ENCODE assay signal across 11 mouse cellular contexts in genomic region chr10:3427689-3428399, GRCm38 (mm10).
DNase-seq lines count a peak whose midpoint lies in the region; ATAC-seq lines count a peak whose summit lies in the region.
"Had no signal": no experiment of that assay in that cellular context is flagged by ENCODE, and none has a peak within 500 bp of the region (broad histone marks: within the 10 kb centered on the region; RNA-seq: fewer than 3 reads in every experiment).

No protein-coding gene starts in this region.

- ATAC-seq in forebrain, embryonic 14.5 days: peak; percentile 68
- no peak for ATAC-seq in forebrain, embryonic 11.5 days (replicated peaks; ENCODE audit: low FRiP score)
- peak; percentile 27; the same call in 1 of the 2 replicates for ATAC-seq in lung, embryonic 15.5 days (ENCODE audit: borderline replicate concordance, extremely low read depth, low FRiP score, low TSS enrichment)
- ATAC-seq in hindbrain, embryonic 14.5 days (ENCODE audit: low FRiP score): peak; percentile 51; the same call in 1 of the 2 replicates
- ATAC-seq in erythroblast, adult 5-6 weeks (replicated peaks; ENCODE audit: low FRiP score, poor library complexity, severe bottlenecking): no peak

- H3K9me3 ChIP-seq in forebrain, embryonic 14.5 days (replicated peaks; ENCODE audit: control insufficient read depth, low read length): no peaks in the 10 kb centered on the region
- no peaks in the 10 kb centered on the region for H3K9me3 ChIP-seq in forebrain, embryonic 11.5 days (ENCODE audit: control insufficient read depth, low read length)
- no peaks in the 10 kb centered on the region for H3K9me3 ChIP-seq in lung, embryonic 15.5 days
- no peaks in the 10 kb centered on the region for H3K9me3 ChIP-seq in hindbrain, embryonic 14.5 days (ENCODE audit: control insufficient read depth, low read length)

- peak; percentile 39 for DNase-seq in forebrain, embryonic 14.5 days (ENCODE audit: low spot score)
- DNase-seq in forebrain, embryonic 11.5 days (ENCODE audit: low spot score): no peak
- DNase-seq in lung, postnatal 25 days (ENCODE audit: low spot score): no peak
- DNase-seq in NIH3T3 (ENCODE audit: low read depth): peak; percentile 15
- DNase-seq in hindbrain, embryonic 14.5 days (ENCODE audit: low spot score): no peak
- no peak for DNase-seq in cerebellum, adult 9-10 months
- DNase-seq: gastrocnemius, postnatal 36 days; kidney, postnatal 14 days; thymus, adult 18-20 months had no signal

- 28% methylated on average over 3 of the region's 3 CpGs for WGBS in forebrain, embryonic 14.5 days
- WGBS in forebrain, embryonic 11.5 days: 77% methylated on average over 3 of the region's 3 CpGs
- 20% methylated on average over 3 of the region's 3 CpGs for WGBS in lung, embryonic 15.5 days
- 59% methylated on average over 3 of the region's 3 CpGs for WGBS in hindbrain, embryonic 14.5 days

- H3K27ac ChIP-seq in forebrain, embryonic 14.5 days (ENCODE audit: low read depth, low read length): no peak overlapping the region
- no peak overlapping the region for H3K27ac ChIP-seq in forebrain, embryonic 11.5 days (ENCODE audit: low read depth, low read length)
- no peak overlapping the region for H3K27ac ChIP-seq in lung, embryonic 15.5 days
- H3K27ac ChIP-seq in hindbrain, embryonic 14.5 days: no peak overlapping the region

- no peaks in the 10 kb centered on the region; the same call in 1 of the 2 replicates for H3K4me1 ChIP-seq in forebrain, embryonic 14.5 days (ENCODE audit: control insufficient read depth, insufficient read depth, low read length)
- H3K4me1 ChIP-seq in forebrain, embryonic 11.5 days (replicated peaks; ENCODE audit: control insufficient read depth, insufficient read depth, low read length): no peaks in the 10 kb centered on the region
- peaks cover 16% of the 10 kb centered on the region for H3K4me1 ChIP-seq in lung, embryonic 15.5 days
- H3K4me1 ChIP-seq in hindbrain, embryonic 14.5 days (replicated peaks; ENCODE audit: control insufficient read depth, insufficient read depth, low read length): peaks cover 8% of the 10 kb centered on the region; the same call in 1 of the 2 replicates

- no peak overlapping the region for H3K4me2 ChIP-seq in forebrain, embryonic 14.5 days (ENCODE audit: low read length)
- no peak overlapping the region for H3K4me2 ChIP-seq in forebrain, embryonic 11.5 days (ENCODE audit: low read depth, low read length, severe bottlenecking)
- no peak overlapping the region for H3K4me2 ChIP-seq in lung, embryonic 15.5 days
- H3K4me2 ChIP-seq in hindbrain, embryonic 14.5 days (replicated peaks): no peak overlapping the region

- H3K9ac ChIP-seq in forebrain, embryonic 14.5 days (ENCODE audit: low read length): no peak overlapping the region
- no peak overlapping the region for H3K9ac ChIP-seq in forebrain, embryonic 11.5 days (ENCODE audit: low read length)
- H3K9ac ChIP-seq in lung, embryonic 15.5 days: no peak overlapping the region
- H3K9ac ChIP-seq in hindbrain, embryonic 14.5 days: no peak overlapping the region

- no peaks in the 10 kb centered on the region for H3K27me3 ChIP-seq in forebrain, embryonic 14.5 days (replicated peaks; ENCODE audit: control insufficient read depth, insufficient read depth, low read length)
- H3K27me3 ChIP-seq in forebrain, embryonic 11.5 days (ENCODE audit: control insufficient read depth, insufficient read depth, low read length): no peaks in the 10 kb centered on the region
- no peaks in the 10 kb centered on the region for H3K27me3 ChIP-seq in lung, embryonic 15.5 days
- H3K27me3 ChIP-seq in hindbrain, embryonic 14.5 days (ENCODE audit: control insufficient read depth, insufficient read depth, low read length): no peaks in the 10 kb centered on the region

- no peak overlapping the region for H3K4me3 ChIP-seq in forebrain, embryonic 14.5 days (ENCODE audit: low read depth, low read length)
- no peak overlapping the region for H3K4me3 ChIP-seq in forebrain, embryonic 11.5 days (ENCODE audit: low read depth, low read length)
- H3K4me3 ChIP-seq in lung, embryonic 15.5 days: no peak overlapping the region
- H3K4me3 ChIP-seq in hindbrain, embryonic 14.5 days (replicated peaks; ENCODE audit: low read length): no peak overlapping the region

- no peaks in the 10 kb centered on the region for H3K36me3 ChIP-seq in forebrain, embryonic 14.5 days (ENCODE audit: control insufficient read depth, insufficient read depth, low read length)
- no peaks in the 10 kb centered on the region for H3K36me3 ChIP-seq in forebrain, embryonic 11.5 days (ENCODE audit: control insufficient read depth, insufficient read depth, low read length)
- H3K36me3 ChIP-seq in lung, embryonic 15.5 days: no peaks in the 10 kb centered on the region
- no peaks in the 10 kb centered on the region for H3K36me3 ChIP-seq in hindbrain, embryonic 14.5 days (replicated peaks; ENCODE audit: control insufficient read depth, insufficient read depth)

Comparison
In these comparisons a context has a peak if more than half of its experiments do, and no peak if none do; other contexts are left out.
1. ATAC-seq: peak in forebrain, embryonic 14.5 days (single experiment), lung, embryonic 15.5 days (single experiment) and hindbrain, embryonic 14.5 days (single experiment); none in forebrain, embryonic 11.5 days (single experiment) and erythroblast, adult 5-6 weeks (single experiment).
2. DNase-seq: peak in forebrain, embryonic 14.5 days (single experiment) and NIH3T3 (single experiment); none in forebrain, embryonic 11.5 days (single experiment), lung, postnatal 25 days (single experiment), hindbrain, embryonic 14.5 days (single experiment) and cerebellum, adult 9-10 months (single experiment).